8 mouse cellular contexts compared by ENCODE assay signal in the genomic region with DNA sequence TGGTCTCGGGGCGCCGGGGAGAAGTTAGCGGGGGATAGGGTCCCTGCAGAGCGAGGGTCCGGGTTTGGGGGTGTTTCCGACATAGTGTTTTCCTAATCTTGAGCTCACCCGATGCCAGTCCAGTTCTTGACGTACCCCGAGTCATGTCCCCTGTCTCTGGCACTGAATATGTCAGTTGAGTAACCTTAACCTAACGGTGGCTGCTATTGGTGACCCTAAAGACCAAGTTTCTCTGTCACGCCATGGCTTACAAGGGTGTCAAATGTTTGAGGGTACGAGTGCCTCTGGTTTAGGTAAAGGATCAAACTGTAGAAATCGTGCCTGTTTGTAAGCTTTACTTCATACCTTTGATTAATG. TPM values are rescaled to one million over a fixed set of nuclear protein-coding genes. Genes with fewer than 3 reads are reported as not detected.
DNase-seq lines count a peak whose midpoint lies in the region; ATAC-seq and TF ChIP-seq lines count a peak whose summit lies in the region.

No protein-coding gene starts in this region.

- peak; percentile 9 for ATAC-seq in inflammation-experienced regulatory T-cells, adult 6 months
- 0 out of 2 replicates have a peak, but pooled peaks have one; percentile 7 for ATAC-seq in monocyte, adult 5-6 weeks (replicated peaks; ENCODE audit: insufficient number of reproducible peaks, low FRiP score, low TSS enrichment, poor library complexity, severe bottlenecking)

- H3K4me3 ChIP-seq in layer of hippocampus, adult 2 months, result peak overlapping the region; percentile 91

- no peak for TF ChIP-seq CTCF in layer of hippocampus, adult 2 months (conservative IDR thresholded peaks at IDR 0.05)

- intact Hi-C loops in left cerebral cortex, postnatal 10 days (cut with DNase I), result no loop called here

- no peak for DNase-seq in layer of hippocampus, adult 2 months (ENCODE audit: low spot score in 2 of 2)
- no peak for DNase-seq in layer of hippocampus, postnatal 25 days (ENCODE audit: extremely low spot score in 1 of 2, low spot score in 1 of 2)
- peak; percentile 39 for DNase-seq in c-Kit-positive CD71-positive TER-119-positive erythroid progenitor cells, embryonic 14.5 days (ENCODE audit: low spot score)
- no peak for DNase-seq in left cerebral cortex, postnatal 10 days (ENCODE audit: extremely low spot score in 1 of 2, low spot score in 2 of 2)
- DNase-seq in B cell, adult 2 months, result no peak
- DNase-seq in adrenal gland, postnatal 10 days, result no peak

- H3K27ac ChIP-seq in layer of hippocampus, adult 2 months, result peak overlapping the region; percentile 99

RNA-seq across cellular contexts. Expression of gene Odf2l, which starts 0.6 kb away (rescaled TPM):
- total RNA-seq in layer of hippocampus, adult 2 months (2021), result 10 to 100 TPM; 18.0 to 25.9 TPM
- 10 to 100 TPM; 16.0 to 17.9 TPM for total RNA-seq in layer of hippocampus, postnatal 25 days (2021)
- polyA plus RNA-seq in inflammation-experienced regulatory T-cells, adult 6 months (2017; shearing (Covaris generic)), result 1 to 10 TPM; 5.6 to 8.6 (median 7.9) TPM
- total RNA-seq in monocyte, adult 5-6 weeks (2017), result 21.2 to 34.9 TPM (median 28.3 TPM) in 3 replicates
- total RNA-seq in left cerebral cortex, postnatal 10 days (2021), result 10 to 100 TPM; 16.6 to 19.0 TPM
- total RNA-seq in adrenal gland, postnatal 10 days (2021), result 10 to 100 TPM; 14.0 to 24.4 TPM

RNA-seq across cellular contexts. Expression of gene Clca2, which starts 19.7 kb away (rescaled TPM):
- not detected for total RNA-seq in layer of hippocampus, adult 2 months (2021)
- not detected for total RNA-seq in layer of hippocampus, postnatal 25 days (2021)
- polyA plus RNA-seq in inflammation-experienced regulatory T-cells, adult 6 months (2017; shearing (Covaris generic)), result not detected
- total RNA-seq in monocyte, adult 5-6 weeks (2017), result not detected in 3 replicates
- total RNA-seq in left cerebral cortex, postnatal 10 days (2021), result under 1 TPM in 1 of 2 experiments, not detected in 1; 0.09 TPM
- total RNA-seq in adrenal gland, postnatal 10 days (2021), result under 1 TPM; 0.33 to 0.70 TPM
